Mouse (Mus musculus) neural tube, embryonic 11.5 days (tissue): ENCODE results near the gene Mipep. TPM values are rescaled to one million over a fixed set of nuclear protein-coding genes. Genes with fewer than 3 reads are reported as not detected.

Source experiments
- ATAC-seq: fragments of 200-750 bp; cut with Nextera tagmentation; 2 replicates; pipeline ENCODE4 v1.8.0; 2017; ENCODE audit warnings: moderate number of reproducible peaks, mild to moderate bottlenecking, moderate TSS enrichment, moderate library complexity; ENCODE audit not compliant: insufficient read depth, low FRiP score, low TSS enrichment
- DNase-seq: peaks from one replicate; pipeline ENCODE4 v3.0.0-alpha.2; 2015; ENCODE audit warnings: low spot score
- H3K27ac ChIP-seq: fragments of 300-500 bp; sonication (generic); 2 replicates; pipeline ENCODE4 v1.5.1; 2014; ENCODE audit warnings: low read depth, mild to moderate bottlenecking, low read length
- H3K27me3 ChIP-seq: fragments of 300-500 bp; sonication (generic); 2 replicates; pipeline ENCODE4 v1.6.1; 2014; ENCODE audit warnings: mild to moderate bottlenecking, low read length, mixed read lengths; ENCODE audit not compliant: control insufficient read depth, insufficient read depth
- H3K36me3 ChIP-seq: fragments of 300-500 bp; sonication (generic); 2 replicates; pipeline ENCODE4 v1.6.1; 2014; ENCODE audit warnings: mild to moderate bottlenecking, low read length, moderate library complexity, mixed read lengths; ENCODE audit not compliant: control insufficient read depth, insufficient read depth
- H3K4me1 ChIP-seq: fragments of 300-500 bp; sonication (generic); 2 replicates; pipeline ENCODE4 v1.6.1; 2014; ENCODE audit warnings: low read length, mixed read lengths; ENCODE audit not compliant: control insufficient read depth, insufficient read depth
- H3K4me2 ChIP-seq: fragments of 300-500 bp; sonication (generic); 2 replicates; pipeline ENCODE4 v1.6.1; 2014; ENCODE audit warnings: low read depth, mild to moderate bottlenecking, moderate library complexity
- H3K4me3 ChIP-seq: fragments of 300-500 bp; sonication (generic); 2 replicates; pipeline ENCODE4 v1.5.1; 2014; ENCODE audit warnings: low read depth, low read length
- H3K9ac ChIP-seq: fragments of 300-500 bp; sonication (generic); 2 replicates; pipeline ENCODE4 v1.6.1; 2014; ENCODE audit warnings: mild to moderate bottlenecking, low read length
- H3K9me3 ChIP-seq: fragments of 300-500 bp; sonication (generic); 2 replicates; pipeline ENCODE4 v1.6.1; 2016; ENCODE audit warnings: low read length; ENCODE audit not compliant: control insufficient read depth
- WGBS: fragments of 180-500 bp; shearing (Covaris S2); extraction: QIAGEN DNeasy Blood & Tissue Kit; methylation state at CpG from one replicate; pipeline ENCODE4 v1.1.7; 2014; 5-methylcytosine and 5-hydroxymethylcytosine counted together
- polyA plus RNA-seq: library from polyadenylated mRNA; unstranded; fragments of >200 nt; fragmentation: Nextera tagmentation; extraction: Ambion mirVana; gene quantifications from 2 replicates; pipeline ENCODE4 v1.2.1, GENCODE M21; 2014

Mipep gene
- polyA plus RNA-seq, 1 experiment from 2014 or later = 25.9 TPM

DNA sequence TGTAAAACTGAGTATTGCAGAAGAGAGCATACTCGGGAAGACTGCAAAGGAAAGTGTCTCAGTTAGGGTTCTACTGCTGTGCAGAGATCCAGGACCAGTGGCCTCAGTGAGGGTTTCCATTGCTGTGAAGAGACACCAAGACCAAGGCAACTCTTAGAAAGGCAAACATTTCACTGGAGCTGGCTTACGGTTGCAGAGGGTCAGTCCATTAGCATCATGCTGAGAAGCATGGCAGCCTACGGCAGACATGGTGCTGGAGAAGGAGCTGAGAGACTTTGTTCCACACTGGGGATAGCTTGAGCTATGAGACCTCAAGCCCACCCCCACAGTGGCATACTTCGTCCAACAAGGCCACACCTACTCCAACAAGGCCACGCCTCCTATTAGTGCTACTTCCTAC is 67.3 kb downstream of the Mipep start:
- ATAC-seq (no peak), DNase-seq (no peak)
- Histone ChIP-seq H3K4me2 (no peak overlapping the region), H3K9me3 (no peaks in the 10 kb centered on the region), H3K27ac (no peak overlapping the region), H3K9ac (no peak overlapping the region), H3K27me3 (no peaks in the 10 kb centered on the region), H3K4me1 (no peaks in the 10 kb centered on the region), H3K36me3 (peaks cover 2% of the 10 kb centered on the region; the same call in 1 of the 2 replicates), H3K4me3 (no peak overlapping the region)
- 88% methylated on average over 5 of the region's 5 CpGs for WGBS

DNA sequence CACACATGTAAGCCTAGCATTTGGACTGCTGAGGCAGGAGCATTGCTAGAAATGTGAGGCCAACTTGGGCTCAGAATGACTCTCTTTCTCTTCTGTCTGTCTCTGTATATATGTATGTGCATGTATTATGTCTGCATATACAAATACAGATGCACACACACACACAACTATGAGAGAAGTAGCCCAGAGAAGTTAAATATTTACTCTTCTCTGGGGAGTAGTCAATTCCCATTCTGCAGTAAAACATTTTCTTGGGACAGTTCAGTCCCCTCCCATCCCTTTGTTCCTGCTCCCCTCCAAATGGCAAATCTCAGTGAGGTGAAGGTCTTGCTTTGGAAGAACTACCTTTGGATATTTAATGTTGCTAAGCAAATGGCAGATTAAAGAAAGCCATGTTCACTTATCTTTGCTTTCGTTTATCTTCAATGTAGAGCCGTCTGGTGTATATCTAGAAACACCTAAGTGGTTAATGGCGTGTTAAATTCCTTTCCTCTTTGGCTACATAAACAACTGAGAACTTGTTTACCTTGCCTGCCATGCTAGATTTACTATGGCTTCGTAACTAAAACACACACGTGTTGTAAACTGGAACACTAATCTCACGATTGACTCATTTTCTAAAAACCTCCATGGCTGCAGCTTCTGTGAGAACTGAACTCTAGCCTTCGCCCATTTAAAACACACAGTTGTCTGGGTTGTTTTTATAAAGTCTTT is 72.0 kb downstream of the Mipep start:
- Histone ChIP-seq H3K9me3 (no peaks in the 10 kb centered on the region), H3K4me1 (no peaks in the 10 kb centered on the region), H3K27me3 (no peaks in the 10 kb centered on the region), H3K4me3 (no peak overlapping the region), H3K9ac (no peak overlapping the region), H3K4me2 (no peak overlapping the region), H3K27ac (no peak overlapping the region), H3K36me3 (peaks cover 2% of the 10 kb centered on the region; the same call in 1 of the 2 replicates)
- ATAC-seq (no peak), DNase-seq (no peak)
- WGBS = 51% methylated on average over 7 of the region's 7 CpGs

DNA sequence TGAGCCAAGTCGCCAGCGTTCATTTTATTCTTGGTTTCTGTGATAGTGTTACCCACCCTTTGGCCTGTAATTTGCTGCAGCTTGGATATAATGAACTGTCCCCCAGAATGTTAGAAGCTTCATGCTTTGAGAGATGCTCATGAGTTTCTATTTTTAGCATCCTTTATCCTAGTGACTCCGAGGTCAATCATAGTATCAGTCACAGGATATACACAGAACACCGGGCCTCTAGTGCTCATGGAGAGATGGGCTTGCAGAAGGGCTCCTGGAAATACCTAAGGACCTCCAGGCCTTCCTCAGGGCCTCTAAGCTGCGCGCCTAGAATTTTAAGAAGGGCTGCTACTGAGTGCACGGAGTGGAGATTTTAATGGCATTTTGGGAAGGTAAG is 72.5 kb downstream of the Mipep start:
- H3K4me1 ChIP-seq = no peaks in the 10 kb centered on the region
- H3K36me3 ChIP-seq = no peaks in the 10 kb centered on the region
- H3K9ac ChIP-seq = no peak overlapping the region
- 72% methylated on average over 7 of the region's 7 CpGs for WGBS
- H3K27me3 ChIP-seq = no peaks in the 10 kb centered on the region
- DNase-seq = no peak
- ATAC-seq = no peak
- H3K4me2 ChIP-seq = no peak overlapping the region
- no peaks in the 10 kb centered on the region for H3K9me3 ChIP-seq
- H3K4me3 ChIP-seq = no peak overlapping the region
- H3K27ac ChIP-seq = no peak overlapping the region

DNA sequence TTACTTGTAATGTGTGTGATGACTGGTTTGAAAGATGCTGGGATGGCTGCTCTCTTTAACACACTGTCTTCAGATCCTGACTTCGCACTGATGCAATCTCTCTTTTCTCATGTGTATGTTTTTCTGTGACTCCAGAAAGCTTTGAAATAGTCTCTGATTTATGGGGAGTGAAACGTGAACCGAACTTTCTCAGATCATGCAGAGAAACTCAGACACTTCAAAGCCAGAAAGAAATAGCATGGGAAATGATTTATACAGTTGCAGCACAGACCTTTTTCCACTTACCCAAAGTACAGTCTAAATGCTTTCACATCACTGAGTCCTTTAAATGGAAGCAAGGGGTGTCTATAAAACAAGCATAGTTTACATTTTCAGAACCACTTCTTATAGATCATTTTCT is 79.0 kb downstream of the Mipep start:
- WGBS = 46% methylated on average over 3 of the region's 3 CpGs

DNA sequence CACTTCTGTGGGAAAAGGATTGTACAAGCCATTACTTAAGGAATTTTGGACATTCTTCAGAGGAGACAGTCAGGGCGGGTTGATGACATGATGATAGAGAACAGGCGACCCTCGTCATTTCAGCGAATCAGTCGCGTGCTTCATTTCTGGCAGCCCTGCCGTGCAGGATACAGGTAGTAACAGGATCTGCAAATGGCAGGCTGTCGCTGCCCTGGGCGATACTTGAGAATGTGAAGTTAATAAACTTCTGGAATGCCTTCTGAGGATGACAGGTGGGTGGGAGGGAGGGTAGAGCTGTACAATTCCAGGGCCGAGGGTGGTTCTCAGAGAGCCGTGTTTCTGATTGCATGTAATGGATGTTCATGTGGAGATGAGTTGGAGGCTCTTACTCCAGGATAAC is 82.0 kb downstream of the Mipep start:
- 79% methylated on average over 11 of the region's 11 CpGs for WGBS
- DNase-seq (no peak), ATAC-seq (no peak)

More for the DNA sequence above, 79.0 kb downstream of the Mipep start:
- H3K4me3 ChIP-seq = no peak overlapping the region
- H3K4me2 ChIP-seq = no peak overlapping the region
- H3K27ac ChIP-seq = no peak overlapping the region
- H3K9ac ChIP-seq = no peak overlapping the region
- ATAC-seq (no peak), DNase-seq (no peak)
- H3K27me3 ChIP-seq = no peaks in the 10 kb centered on the region
- no peaks in the 10 kb centered on the region for H3K9me3 ChIP-seq
- no peaks in the 10 kb centered on the region for H3K36me3 ChIP-seq
- H3K4me1 ChIP-seq = 0 out of 2 replicates have a peak, but pooled peaks cover 3% of the 10 kb centered on the region

DNA sequence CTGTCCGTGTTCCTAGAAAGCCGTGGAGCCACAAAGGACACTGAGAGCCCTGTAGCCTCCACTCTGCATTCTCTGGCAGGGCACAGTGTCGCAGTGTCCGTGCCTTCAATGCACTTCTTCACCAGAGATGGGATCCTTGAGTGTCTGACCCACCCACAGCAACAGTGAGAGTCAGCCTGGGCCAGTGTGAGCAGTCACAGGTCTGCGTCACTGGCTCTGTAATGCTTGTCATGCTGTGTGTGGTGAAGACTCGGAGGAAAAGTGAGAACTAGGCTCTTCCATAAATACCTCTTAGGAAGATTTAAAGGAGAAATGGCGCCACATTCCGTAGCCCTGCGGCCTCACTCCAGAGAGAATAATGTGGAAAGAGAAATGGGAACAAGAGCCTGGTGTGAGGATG is 84.0 kb downstream of the Mipep start:
- DNase-seq (no peak), ATAC-seq (no peak)
- H3K27me3 ChIP-seq = no peaks in the 10 kb centered on the region
- WGBS = 27% methylated on average over 9 of the region's 9 CpGs
- no peak overlapping the region for H3K27ac ChIP-seq
- H3K4me2 ChIP-seq = no peak overlapping the region
- no peaks in the 10 kb centered on the region for H3K9me3 ChIP-seq
- H3K36me3 ChIP-seq = no peaks in the 10 kb centered on the region
- 0 out of 2 replicates have a peak, but pooled peaks cover 4% of the 10 kb centered on the region for H3K4me1 ChIP-seq
- H3K4me3 ChIP-seq = no peak overlapping the region
- no peak overlapping the region for H3K9ac ChIP-seq

More for the DNA sequence above, 82.0 kb downstream of the Mipep start:
- H3K4me1 ChIP-seq = 0 out of 2 replicates have a peak, but pooled peaks cover 4% of the 10 kb centered on the region
- no peaks in the 10 kb centered on the region for H3K9me3 ChIP-seq
- H3K4me3 ChIP-seq = no peak overlapping the region
- no peak overlapping the region for H3K27ac ChIP-seq
- no peaks in the 10 kb centered on the region for H3K27me3 ChIP-seq
- H3K4me2 ChIP-seq = no peak overlapping the region
- no peaks in the 10 kb centered on the region for H3K36me3 ChIP-seq
- H3K9ac ChIP-seq = no peak overlapping the region

DNA sequence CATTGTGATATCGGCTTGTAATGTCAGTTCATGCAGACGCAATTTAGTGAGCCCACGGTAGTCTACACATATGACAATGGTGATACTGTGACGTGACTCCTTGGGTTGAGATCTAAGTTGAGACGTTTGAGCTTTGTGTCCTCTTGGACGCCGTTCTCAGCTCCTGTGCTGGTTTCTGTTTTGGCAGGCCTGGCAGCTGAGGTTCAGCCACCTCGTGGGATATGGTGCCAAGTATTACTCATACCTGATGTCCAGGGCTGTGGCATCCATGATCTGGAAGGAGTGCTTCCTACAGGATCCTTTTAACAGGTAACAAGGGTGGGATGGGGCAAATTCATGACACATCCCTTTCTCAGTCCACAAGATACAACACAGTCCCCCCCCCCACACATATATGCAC is 87.5 kb downstream of the Mipep start:
- Histone ChIP-seq H3K36me3 (no peaks in the 10 kb centered on the region), H3K9me3 (no peaks in the 10 kb centered on the region), H3K27ac (no peak overlapping the region), H3K4me3 (no peak overlapping the region), H3K4me2 (no peak overlapping the region), H3K9ac (no peak overlapping the region), H3K4me1 (0 out of 2 replicates have a peak, but pooled peaks cover 4% of the 10 kb centered on the region), H3K27me3 (no peaks in the 10 kb centered on the region)
- DNase-seq (no peak), ATAC-seq (no peak)
- 94% methylated on average over 8 of the region's 8 CpGs for WGBS

DNA sequence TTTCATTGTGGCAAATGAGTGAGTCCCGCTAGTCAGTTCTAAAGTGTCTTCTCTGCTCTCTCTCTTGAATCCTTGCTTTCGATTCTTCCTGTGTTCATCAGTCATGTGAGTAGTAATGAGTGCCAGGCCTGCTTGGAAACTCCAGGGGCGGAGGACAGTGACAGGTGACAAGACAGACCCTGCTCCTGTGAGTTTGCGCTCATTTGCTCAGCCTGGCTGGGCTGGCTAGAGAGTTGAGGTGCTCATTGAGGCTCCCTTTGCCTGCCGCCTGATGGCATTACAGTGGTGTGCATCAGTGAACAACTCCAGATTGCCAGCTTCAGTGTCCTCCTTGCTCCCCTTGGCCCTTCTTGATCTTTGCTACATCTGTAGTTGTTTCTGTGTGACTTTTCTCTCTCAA is 97.7 kb downstream of the Mipep start:
- Histone ChIP-seq H3K27me3 (no peaks in the 10 kb centered on the region), H3K9me3 (no peaks in the 10 kb centered on the region), H3K4me1 (0 out of 2 replicates have a peak, but pooled peaks cover 2% of the 10 kb centered on the region), H3K9ac (no peak overlapping the region), H3K36me3 (no peaks in the 10 kb centered on the region), H3K4me3 (no peak overlapping the region), H3K27ac (no peak overlapping the region), H3K4me2 (no peak overlapping the region)
- ATAC-seq (no peak), DNase-seq (no peak)
- WGBS = 84% methylated on average over 5 of the region's 5 CpGs

DNA sequence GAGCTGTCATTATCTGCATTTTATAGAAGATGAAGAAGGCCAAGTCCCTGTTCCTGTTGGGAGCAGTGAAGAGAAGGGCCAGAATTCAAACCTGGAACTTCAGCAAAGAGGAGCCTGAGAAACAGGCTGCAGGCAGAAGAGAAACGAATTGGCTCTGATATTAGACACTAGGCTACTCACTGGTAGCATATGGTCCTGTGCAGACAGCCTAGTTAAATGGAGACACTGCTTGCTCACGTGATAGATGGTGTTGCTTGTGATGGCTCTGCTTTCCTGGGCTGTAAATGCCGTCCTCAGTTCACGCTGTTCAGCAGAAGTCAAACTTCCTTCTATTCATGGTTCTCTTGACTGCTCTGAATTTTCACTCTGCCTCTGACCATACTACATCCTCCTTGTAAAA is 98.3 kb downstream of the Mipep start:
- no peaks in the 10 kb centered on the region for H3K9me3 ChIP-seq
- H3K27me3 ChIP-seq = no peaks in the 10 kb centered on the region
- no peak overlapping the region for H3K4me2 ChIP-seq
- no peak for DNase-seq
- 66% methylated on average over 4 of the region's 4 CpGs for WGBS
- no peak overlapping the region for H3K9ac ChIP-seq
- no peak overlapping the region for H3K27ac ChIP-seq
- H3K4me3 ChIP-seq = no peak overlapping the region
- H3K4me1 ChIP-seq = 0 out of 2 replicates have a peak, but pooled peaks cover 2% of the 10 kb centered on the region
- no peak for ATAC-seq
- H3K36me3 ChIP-seq = no peaks in the 10 kb centered on the region
